Mouse (Mus musculus): ENCODE results near the gene Plekhm3. TPM values are rescaled to one million over a fixed set of nuclear protein-coding genes. Genes with fewer than 3 reads are reported as not detected.

Plekhm3 gene
- polyA plus RNA-seq, 1 experiment, result 0.03 TPM

DNA sequence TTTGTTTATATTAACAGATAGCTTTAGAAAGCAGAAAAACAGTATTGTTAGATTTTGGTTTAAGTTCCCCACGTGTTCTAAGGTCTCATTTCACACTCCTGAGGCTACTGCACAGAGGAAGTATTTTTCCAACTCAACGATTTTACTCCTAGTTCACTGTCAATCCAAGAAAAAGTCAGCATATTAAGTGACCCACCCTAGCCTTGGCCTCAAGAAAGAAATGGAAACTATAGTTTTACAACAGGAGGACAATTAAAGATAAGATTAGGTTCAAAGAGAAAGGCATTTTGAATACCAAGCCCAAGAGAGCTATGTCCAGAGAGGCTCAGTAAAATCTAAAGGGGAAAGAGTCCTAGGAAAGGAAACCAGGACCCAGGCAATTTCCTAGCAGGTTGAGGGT lies 125.1 kb downstream of the Plekhm3 start:
- Histone ChIP-seq H3K4me3 (replicated peaks) (no peak overlapping the region), H3K4me1 (ENCODE audit: control insufficient read depth) (no peaks in the 10 kb centered on the region), H3K36me3 (ENCODE audit: control insufficient read depth) (no peaks in the 10 kb centered on the region), H3K27me3 (ENCODE audit: control insufficient read depth) (no peaks in the 10 kb centered on the region), H3K9me3 (ENCODE audit: control insufficient read depth, low read length) (no peaks in the 10 kb centered on the region)
- TF ChIP-seq TAL1 (IDR thresholded peaks at IDR 0.05; ENCODE audit: low read length) (no peak), GATA1 (IDR thresholded peaks at IDR 0.05; ENCODE audit: low read length) (no peak)

DNA sequence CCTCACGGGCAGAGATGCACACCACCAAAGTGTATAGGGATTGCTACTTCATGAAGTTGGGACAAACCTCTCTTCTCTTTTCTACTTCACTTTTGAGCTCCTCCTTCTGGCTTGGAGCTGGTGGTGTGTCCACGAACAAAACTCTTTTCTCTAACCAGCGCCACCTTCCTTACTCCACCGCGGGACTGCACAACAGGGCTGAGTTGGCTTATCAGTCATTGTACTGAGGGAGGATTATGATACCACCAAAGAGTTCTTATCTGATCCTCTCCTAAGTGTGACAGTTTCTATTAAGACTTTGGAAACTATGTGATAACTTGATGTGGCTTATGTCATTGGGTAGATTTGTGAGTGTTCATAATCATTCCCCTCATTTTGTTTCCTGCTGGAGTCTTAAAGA lies 129.2 kb downstream of the Plekhm3 start:
- Histone ChIP-seq H3K4me3 (replicated peaks) (no peak overlapping the region), H3K4me1 (ENCODE audit: control insufficient read depth) (no peaks in the 10 kb centered on the region), H3K9me3 (ENCODE audit: control insufficient read depth, low read length) (no peaks in the 10 kb centered on the region), H3K27me3 (ENCODE audit: control insufficient read depth) (no peaks in the 10 kb centered on the region), H3K36me3 (ENCODE audit: control insufficient read depth) (no peaks in the 10 kb centered on the region)
- TF ChIP-seq GATA1 (IDR thresholded peaks at IDR 0.05; ENCODE audit: low read length), result no peak
- no peak for TF ChIP-seq TAL1 (IDR thresholded peaks at IDR 0.05; ENCODE audit: low read length)

DNA sequence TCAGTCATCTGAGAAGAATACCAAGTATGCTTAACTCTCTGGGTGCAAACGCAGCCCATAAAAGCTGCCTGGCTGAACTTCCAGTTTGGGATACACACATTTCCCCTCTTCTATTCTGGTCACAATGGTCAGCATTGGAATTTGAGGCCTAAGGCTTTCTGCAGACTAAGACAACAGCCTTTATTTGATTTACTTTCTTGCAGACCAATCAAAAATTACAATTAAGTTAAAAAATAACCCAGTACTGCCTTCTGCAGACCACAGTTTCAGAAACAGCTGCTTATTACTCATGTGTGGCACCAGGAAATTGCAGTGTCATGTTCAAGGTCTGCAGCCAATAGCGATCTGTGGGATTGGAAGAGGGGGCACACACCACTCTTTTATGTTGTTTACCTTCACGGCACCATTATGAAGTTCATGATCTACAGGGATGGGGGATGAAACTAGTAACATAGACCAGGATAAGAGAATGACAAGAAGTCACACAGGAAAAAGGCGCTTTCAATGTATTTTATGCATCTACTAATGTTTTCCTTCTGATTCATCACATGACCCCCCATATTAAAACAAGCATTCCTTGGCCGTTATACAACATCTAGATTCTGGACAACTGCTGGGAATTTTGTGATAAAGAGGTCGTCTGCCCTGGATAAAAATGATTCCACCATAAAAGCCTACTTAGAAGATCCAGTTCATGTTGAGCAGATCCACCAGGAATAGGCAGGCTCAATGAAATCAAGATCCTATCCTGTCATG lies 130.1 kb downstream of the Plekhm3 start:
- TF ChIP-seq GATA1 (IDR thresholded peaks at IDR 0.05; ENCODE audit: low read length) (no peak), TAL1 (IDR thresholded peaks at IDR 0.05; ENCODE audit: low read length) (no peak)
- Histone ChIP-seq H3K4me3 (replicated peaks) (no peak overlapping the region), H3K9me3 (ENCODE audit: control insufficient read depth, low read length) (no peaks in the 10 kb centered on the region), H3K36me3 (ENCODE audit: control insufficient read depth) (no peaks in the 10 kb centered on the region), H3K4me1 (ENCODE audit: control insufficient read depth) (no peaks in the 10 kb centered on the region), H3K27me3 (ENCODE audit: control insufficient read depth) (no peaks in the 10 kb centered on the region)

DNA sequence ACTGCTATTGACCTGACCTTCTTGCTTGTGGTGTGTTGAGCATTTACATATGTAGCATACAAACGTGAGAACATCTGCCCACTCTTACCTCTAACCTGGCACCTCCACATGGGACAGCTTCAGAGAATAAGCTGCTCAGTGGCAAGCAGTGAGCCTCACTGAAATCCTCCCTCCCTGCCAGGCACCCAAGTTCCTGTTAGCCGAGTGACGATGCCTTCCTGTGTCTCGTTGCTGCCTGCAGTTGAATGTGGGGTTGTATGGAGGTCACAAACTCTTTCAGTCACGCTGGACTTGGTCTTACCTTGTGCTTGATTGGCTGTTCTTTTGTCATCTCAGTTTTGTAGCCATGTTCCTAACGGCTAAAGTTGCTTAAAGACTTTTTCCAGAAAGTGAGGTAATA lies 133.1 kb downstream of the Plekhm3 start:
- no peaks in the 10 kb centered on the region for H3K27me3 ChIP-seq (ENCODE audit: control insufficient read depth)
- H3K4me3 ChIP-seq (replicated peaks), result no peak overlapping the region
- no peaks in the 10 kb centered on the region for H3K4me1 ChIP-seq (ENCODE audit: control insufficient read depth)
- no peak for TF ChIP-seq TAL1 (IDR thresholded peaks at IDR 0.05; ENCODE audit: low read length)
- no peak for TF ChIP-seq GATA1 (IDR thresholded peaks at IDR 0.05; ENCODE audit: low read length)
- H3K9me3 ChIP-seq (ENCODE audit: control insufficient read depth, low read length), result no peaks in the 10 kb centered on the region
- H3K36me3 ChIP-seq (ENCODE audit: control insufficient read depth), result no peaks in the 10 kb centered on the region

DNA sequence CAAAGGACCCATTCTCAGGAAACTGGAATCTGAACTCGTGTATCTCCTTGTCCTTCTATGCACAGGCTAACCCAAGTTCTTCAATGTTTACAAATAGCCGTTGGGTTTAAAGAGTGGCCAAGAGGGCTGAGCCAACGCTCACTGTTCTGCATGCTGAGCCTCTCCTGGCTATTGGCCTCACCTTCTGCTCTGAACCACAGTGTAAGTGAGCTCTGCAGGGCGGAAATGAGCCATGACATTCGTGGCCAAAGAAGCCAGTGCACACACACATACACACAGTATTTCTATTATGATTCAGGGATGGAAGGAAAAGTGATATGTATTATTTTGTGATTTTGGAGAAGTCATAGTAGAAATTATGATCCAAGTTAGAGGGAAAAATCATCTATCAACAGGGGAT lies 138.9 kb downstream of the Plekhm3 start:
- Histone ChIP-seq H3K27me3 (ENCODE audit: control insufficient read depth) (no peaks in the 10 kb centered on the region), H3K4me3 (replicated peaks) (no peak overlapping the region), H3K9me3 (ENCODE audit: control insufficient read depth, low read length) (no peaks in the 10 kb centered on the region), H3K4me1 (ENCODE audit: control insufficient read depth) (no peaks in the 10 kb centered on the region), H3K36me3 (ENCODE audit: control insufficient read depth) (no peaks in the 10 kb centered on the region)
- TF ChIP-seq TAL1 (IDR thresholded peaks at IDR 0.05; ENCODE audit: low read length) (no peak), GATA1 (IDR thresholded peaks at IDR 0.05; ENCODE audit: low read length) (no peak)

DNA sequence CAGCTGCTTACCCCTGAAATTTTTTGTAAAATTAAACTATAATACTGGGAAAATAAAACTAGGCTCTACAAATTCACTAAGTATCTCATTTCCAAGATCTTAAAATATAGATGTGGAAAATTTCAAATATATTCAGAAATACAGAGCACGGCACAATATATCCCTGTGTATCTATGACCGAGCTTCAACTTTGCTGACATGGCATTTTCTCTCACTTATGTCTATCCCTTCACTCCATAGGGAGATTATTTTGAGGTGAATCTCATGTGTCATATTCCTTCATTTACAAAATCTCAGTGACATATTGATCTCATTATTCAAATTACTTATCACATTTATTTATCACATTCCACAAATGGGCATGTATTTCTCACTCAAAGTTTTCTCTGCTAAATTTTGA lies 143.4 kb downstream of the Plekhm3 start:
- Histone ChIP-seq H3K27me3 (ENCODE audit: control insufficient read depth) (no peaks in the 10 kb centered on the region), H3K4me1 (ENCODE audit: control insufficient read depth) (peaks cover 10% of the 10 kb centered on the region), H3K4me3 (replicated peaks) (no peak overlapping the region), H3K36me3 (ENCODE audit: control insufficient read depth) (no peaks in the 10 kb centered on the region), H3K9me3 (ENCODE audit: control insufficient read depth, low read length) (no peaks in the 10 kb centered on the region)
- no peak for TF ChIP-seq GATA1 (IDR thresholded peaks at IDR 0.05; ENCODE audit: low read length)
- no peak for TF ChIP-seq TAL1 (IDR thresholded peaks at IDR 0.05; ENCODE audit: low read length)

DNA sequence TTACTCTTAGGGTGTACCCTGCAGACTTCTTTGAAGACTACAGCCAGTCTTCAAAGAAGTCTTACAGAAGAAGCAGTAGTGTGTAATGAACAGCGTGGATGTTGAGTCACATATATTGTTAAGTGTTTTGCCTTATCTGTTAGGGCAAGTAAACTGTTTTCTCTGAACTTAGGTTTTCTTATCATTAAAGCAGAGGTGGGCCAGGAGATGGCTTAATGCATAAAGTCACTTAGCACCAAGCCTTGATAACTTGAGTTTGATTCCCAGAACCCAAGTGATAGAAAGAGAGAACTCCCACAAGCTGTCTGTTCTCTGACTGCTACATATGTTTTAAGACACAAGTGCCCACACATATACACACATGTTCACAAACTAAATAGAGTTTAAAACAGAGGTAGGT lies 144.7 kb downstream of the Plekhm3 start:
- TF ChIP-seq TAL1 (IDR thresholded peaks at IDR 0.05; ENCODE audit: low read length) (no peak), GATA1 (IDR thresholded peaks at IDR 0.05; ENCODE audit: low read length) (no peak)
- no peaks in the 10 kb centered on the region for H3K36me3 ChIP-seq (ENCODE audit: control insufficient read depth)
- H3K4me3 ChIP-seq (replicated peaks), result no peak overlapping the region
- H3K9me3 ChIP-seq (ENCODE audit: control insufficient read depth, low read length), result no peaks in the 10 kb centered on the region
- peaks cover 10% of the 10 kb centered on the region for H3K4me1 ChIP-seq (ENCODE audit: control insufficient read depth)
- no peaks in the 10 kb centered on the region for H3K27me3 ChIP-seq (ENCODE audit: control insufficient read depth)

DNA sequence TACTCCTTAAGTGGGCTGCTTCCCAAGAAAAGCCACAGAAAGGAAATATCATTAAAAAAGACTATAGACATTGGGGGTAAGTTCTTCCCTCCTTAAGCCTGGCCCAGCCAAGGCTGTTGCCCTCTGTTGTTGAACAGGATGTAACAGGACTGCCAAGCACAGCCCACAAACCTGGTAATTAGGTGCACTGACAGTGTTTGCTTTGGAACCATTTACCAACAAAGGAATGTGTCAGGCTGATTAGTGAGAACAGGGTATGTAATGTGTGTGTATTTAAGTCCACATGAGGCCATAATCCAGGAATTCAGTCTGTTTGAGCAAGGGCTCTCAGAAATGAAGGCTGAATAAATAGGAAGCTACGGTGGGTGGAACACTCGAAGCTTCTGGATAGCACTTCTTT lies 147.5 kb downstream of the Plekhm3 start:
- Histone ChIP-seq H3K4me1 (ENCODE audit: control insufficient read depth) (peaks cover 10% of the 10 kb centered on the region), H3K27me3 (ENCODE audit: control insufficient read depth) (no peaks in the 10 kb centered on the region), H3K36me3 (ENCODE audit: control insufficient read depth) (no peaks in the 10 kb centered on the region), H3K9me3 (ENCODE audit: control insufficient read depth, low read length) (no peaks in the 10 kb centered on the region), H3K4me3 (replicated peaks) (no peak overlapping the region)
- TF ChIP-seq TAL1 (IDR thresholded peaks at IDR 0.05; ENCODE audit: low read length) (no peak), GATA1 (IDR thresholded peaks at IDR 0.05; ENCODE audit: low read length) (no peak)

DNA sequence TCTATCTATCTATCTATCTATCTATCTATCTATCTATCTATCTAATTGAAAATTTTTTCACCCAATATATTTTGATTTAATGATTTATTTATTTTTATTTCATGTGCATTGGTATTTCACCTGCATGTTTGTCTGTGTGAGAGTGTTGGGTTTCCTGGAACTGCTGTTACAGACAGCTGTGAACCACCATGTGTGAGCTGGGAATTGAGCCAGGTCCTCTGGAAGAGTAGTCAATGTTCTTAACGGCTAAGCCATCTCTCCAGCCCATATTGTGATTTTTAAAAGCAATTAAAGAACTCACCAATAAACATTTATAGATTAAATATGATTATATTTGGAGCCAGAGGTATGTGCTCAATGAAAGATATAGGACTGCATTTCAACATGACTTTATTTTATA lies 148.9 kb downstream of the Plekhm3 start:
- no peak for TF ChIP-seq GATA1 (IDR thresholded peaks at IDR 0.05; ENCODE audit: low read length)
- TF ChIP-seq TAL1 (IDR thresholded peaks at IDR 0.05; ENCODE audit: low read length), result no peak
- no peak overlapping the region for H3K4me3 ChIP-seq (replicated peaks)
- no peaks in the 10 kb centered on the region for H3K27me3 ChIP-seq (ENCODE audit: control insufficient read depth)
- no peaks in the 10 kb centered on the region for H3K9me3 ChIP-seq (ENCODE audit: control insufficient read depth, low read length)
- H3K36me3 ChIP-seq (ENCODE audit: control insufficient read depth), result no peaks in the 10 kb centered on the region
- H3K4me1 ChIP-seq (ENCODE audit: control insufficient read depth), result peaks cover 10% of the 10 kb centered on the region

DNA sequence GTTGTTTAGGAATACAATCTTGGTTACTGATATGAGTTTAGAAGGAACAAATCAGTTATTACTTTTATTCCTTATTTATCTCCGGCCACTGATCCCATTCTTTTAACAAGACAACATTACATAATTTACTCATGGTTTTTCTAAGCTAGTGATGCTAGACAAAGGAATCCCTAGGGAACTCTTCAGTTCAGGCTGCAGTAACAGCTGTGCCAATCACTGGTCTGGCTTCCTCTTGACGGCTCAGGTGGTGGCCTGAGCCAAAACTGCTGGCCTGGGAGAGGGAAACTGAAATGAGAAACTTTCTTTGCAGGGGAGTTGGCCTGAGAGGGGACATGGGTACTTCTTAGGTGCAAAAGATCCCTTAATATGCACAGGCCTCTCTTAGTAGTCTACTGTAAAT lies 151.4 kb downstream of the Plekhm3 start:
- TF ChIP-seq TAL1 (IDR thresholded peaks at IDR 0.05; ENCODE audit: low read length), result no peak
- no peak for TF ChIP-seq GATA1 (IDR thresholded peaks at IDR 0.05; ENCODE audit: low read length)
- Histone ChIP-seq H3K4me1 (ENCODE audit: control insufficient read depth) (no peaks in the 10 kb centered on the region), H3K27me3 (ENCODE audit: control insufficient read depth) (no peaks in the 10 kb centered on the region), H3K9me3 (ENCODE audit: control insufficient read depth, low read length) (no peaks in the 10 kb centered on the region), H3K4me3 (replicated peaks) (no peak overlapping the region), H3K36me3 (ENCODE audit: control insufficient read depth) (no peaks in the 10 kb centered on the region)

Measured in erythroblast, embryonic 14.5 days (primary cell).